Mouse (Mus musculus) myocyte (in vitro differentiated cells): Measurements from ENCODE around the gene Agfg2. TPM values are rescaled to one million over a fixed set of nuclear protein-coding genes. Genes with fewer than 3 reads are reported as not detected.
A peak's percentile ranks its signal among the peaks of the same experiment; 100 is the strongest.

Experiments
- H3K27me3 ChIP-seq: one replicate; pipeline ENCODE4 v1.6.1; 2011; ENCODE audit not compliant: control insufficient read depth, insufficient read depth, insufficient read length
- H3K36me3 ChIP-seq: one replicate; pipeline ENCODE4 v1.6.1; 2011; ENCODE audit not compliant: control insufficient read depth, insufficient read depth
- H3K4me2 ChIP-seq: one replicate; pipeline ENCODE4 v1.6.1; 2011; ENCODE audit warnings: low read depth, control low read depth
- H3K4me3 ChIP-seq: one replicate; pipeline ENCODE4 v1.5.1; 2011; ENCODE audit warnings: mild to moderate bottlenecking, control low read depth, moderate library complexity
- H3K79me2 ChIP-seq: one replicate; pipeline ENCODE4 v1.6.1; 2011; ENCODE audit not compliant: control insufficient read depth, insufficient read depth
- H3ac ChIP-seq: one replicate; pipeline ENCODE4 v1.6.1; 2011; ENCODE audit not compliant: control insufficient read depth, insufficient read length
- CEBPB ChIP-seq: IDR thresholded peaks from 2 replicates; pipeline ENCODE4 v1.6.1; 2011; ENCODE audit warnings: mild to moderate bottlenecking, moderate library complexity; ENCODE audit not compliant: poor library complexity, insufficient read depth, severe bottlenecking
- E2F4 ChIP-seq: IDR thresholded peaks from one replicate; pipeline ENCODE4 v1.6.1; 2011; ENCODE audit warnings: mild to moderate bottlenecking, control low read depth, moderate library complexity; ENCODE audit not compliant: insufficient read depth
- MAX ChIP-seq: IDR thresholded peaks from one replicate; pipeline ENCODE4 v1.6.1; 2011; ENCODE audit warnings: low read depth, mild to moderate bottlenecking, control low read depth
- MYOD1 ChIP-seq, 3 experiments: IDR thresholded peaks; one replicate each; pipeline ENCODE4 v1.6.1; 2011; ENCODE audit warnings: control low read depth in 2 of 3, low read depth in 2 of 3, mild to moderate bottlenecking in 2 of 3, moderate library complexity in 1 of 3; ENCODE audit not compliant: insufficient read length in 2 of 3, control insufficient read depth in 1 of 3
- MYOG ChIP-seq, 3 experiments: IDR thresholded peaks; one replicate each; pipeline ENCODE4 v1.6.1; 2011; ENCODE audit warnings: control low read depth in 2 of 3, low read depth in 2 of 3, mild to moderate bottlenecking in 2 of 3; ENCODE audit not compliant: insufficient read length in 2 of 3, control insufficient read depth in 1 of 3, insufficient read depth in 1 of 3
- POLR2A ChIP-seq: IDR thresholded peaks from one replicate; pipeline ENCODE4 v1.6.1; 2011; ENCODE audit warnings: low read depth, mild to moderate bottlenecking, control low read depth, moderate library complexity; ENCODE audit not compliant: insufficient read length
- POLR2AphosphoS2 ChIP-seq: IDR thresholded peaks from one replicate; pipeline ENCODE4 v1.6.1; 2011; ENCODE audit warnings: low read depth, control low read depth; ENCODE audit not compliant: insufficient read length
- REST ChIP-seq: IDR thresholded peaks from one replicate; pipeline ENCODE4 v1.6.1; 2011; ENCODE audit warnings: mild to moderate bottlenecking, control low read depth, moderate library complexity; ENCODE audit not compliant: insufficient read depth, insufficient read length
- SRF ChIP-seq: IDR thresholded peaks from one replicate; pipeline ENCODE4 v1.6.1; 2011; ENCODE audit warnings: low read depth; ENCODE audit not compliant: control insufficient read depth, insufficient read length
- TCF12 ChIP-seq: IDR thresholded peaks from one replicate; pipeline ENCODE4 v1.6.1; 2011; ENCODE audit warnings: mild to moderate bottlenecking, control low read depth; ENCODE audit not compliant: poor library complexity, insufficient read depth, severe bottlenecking
- TCF3 ChIP-seq: IDR thresholded peaks from one replicate; pipeline ENCODE4 v1.6.1; 2011; ENCODE audit warnings: low read depth, control low read depth; ENCODE audit not compliant: insufficient read length
- USF1 ChIP-seq: IDR thresholded peaks from one replicate; pipeline ENCODE4 v1.6.1; 2011; ENCODE audit warnings: low read depth, mild to moderate bottlenecking, control low read depth, moderate library complexity
- polyA plus RNA-seq: library from polyadenylated mRNA; unstranded; fragments of >200 nt; fragmentation: generic; extraction: Trizol; gene quantifications from one replicate; pipeline ENCODE4 v1.2.1, GENCODE M21; 2012; ENCODE audit warnings: missing spikeins

Agfg2 gene
- polyA plus RNA-seq, 1 experiment: 8.7 TPM

DNA sequence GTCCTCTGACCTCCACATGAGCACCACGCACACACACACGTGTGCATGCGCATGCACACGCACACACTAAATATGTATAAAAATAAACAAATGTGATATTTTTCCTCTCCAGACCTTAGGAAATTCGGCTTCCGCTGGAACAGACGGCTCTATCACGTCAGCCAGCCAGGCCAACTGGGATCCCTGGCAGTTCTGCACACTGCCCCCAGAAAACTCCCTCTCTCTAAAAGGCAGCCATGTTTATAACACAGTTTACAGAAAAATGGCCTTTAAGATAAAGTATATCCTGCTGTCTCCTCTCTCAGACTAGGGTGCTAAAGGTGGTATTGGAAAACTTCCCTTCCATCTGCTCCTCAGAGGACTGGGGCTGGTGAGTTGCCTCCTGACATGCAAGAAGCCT is 6.7 kb downstream of the Agfg2 start:
- H3K4me3 ChIP-seq: no peak overlapping the region
- H3K79me2 ChIP-seq: peaks cover 22% of the 10 kb centered on the region
- TF ChIP-seq CEBPB (no peak), POLR2A (no peak), E2F4 (no peak), REST (no peak), POLR2AphosphoS2 (no peak), TCF3 (no peak), MAX (no peak), USF1 (no peak)
- H3ac ChIP-seq: no peak overlapping the region
- H3K4me2 ChIP-seq: no peak overlapping the region
- no peaks in the 10 kb centered on the region for H3K27me3 ChIP-seq
- H3K36me3 ChIP-seq: no peaks in the 10 kb centered on the region

DNA sequence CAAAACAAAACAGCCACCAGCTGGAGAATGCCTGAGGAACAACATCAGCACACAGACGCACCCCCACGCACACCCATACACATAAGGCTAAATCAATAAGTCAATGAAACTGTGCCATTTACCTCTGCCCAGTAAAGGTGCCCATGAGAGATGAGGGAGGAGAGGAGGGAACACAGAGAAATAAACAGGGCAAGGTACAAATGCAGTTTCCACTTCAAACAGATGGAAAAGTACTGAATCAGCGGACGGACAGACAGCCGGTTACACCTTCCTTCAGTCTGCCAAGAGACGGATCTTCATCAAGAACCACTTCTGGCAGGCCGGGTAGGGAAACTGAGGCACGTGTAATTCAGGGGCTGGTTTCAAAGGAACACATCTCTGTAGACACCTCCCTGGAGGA is 9.7 kb downstream of the Agfg2 start:
- Histone ChIP-seq H3ac (no peak overlapping the region), H3K36me3 (no peaks in the 10 kb centered on the region), H3K4me3 (no peak overlapping the region), H3K27me3 (no peaks in the 10 kb centered on the region), H3K4me2 (no peak overlapping the region), H3K79me2 (peaks cover 9% of the 10 kb centered on the region)
- TF ChIP-seq USF1 (no peak), TCF3 (no peak), MYOG (IDR thresholded peaks at IDR 0.05; ENCODE audit: control insufficient read depth in 1 of 3, insufficient read depth in 1 of 3, insufficient read length in 2 of 3, low read depth in 2 of 3) (no peak), CEBPB (no peak), SRF (no peak), REST (no peak), POLR2AphosphoS2 (no peak), POLR2A (no peak), MAX (no peak), TCF12 (no peak), E2F4 (no peak), MYOD1 (IDR thresholded peaks at IDR 0.05; ENCODE audit: control insufficient read depth in 1 of 3, insufficient read length in 2 of 3, low read depth in 2 of 3) (no peak)

DNA sequence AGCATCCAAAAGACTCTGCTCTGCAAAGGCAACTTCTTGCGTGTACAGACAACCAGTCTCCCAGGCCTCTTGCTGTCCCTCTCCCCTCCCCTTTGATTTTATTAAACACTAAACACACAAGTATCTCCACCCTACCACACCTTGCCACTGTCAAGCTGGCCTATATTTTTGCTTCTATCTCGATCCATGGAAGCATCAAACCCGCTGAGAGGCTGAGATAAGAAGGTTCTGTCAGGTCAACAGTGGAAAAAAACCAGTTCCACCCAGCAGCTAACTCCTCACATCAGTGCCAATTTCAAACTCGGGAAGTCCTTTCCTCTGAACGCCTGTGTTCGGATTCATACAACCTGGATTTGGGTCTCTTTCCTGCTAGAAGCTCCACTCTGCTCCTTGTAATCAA is 11.5 kb downstream of the Agfg2 start:
- TF ChIP-seq POLR2AphosphoS2: no peak
- no peak for TF ChIP-seq CEBPB
- no peak for TF ChIP-seq SRF
- no peak for TF ChIP-seq MAX
- TF ChIP-seq POLR2A: no peak
- no peak for TF ChIP-seq MYOD1 (IDR thresholded peaks at IDR 0.05; ENCODE audit: control insufficient read depth in 1 of 3, insufficient read length in 2 of 3, low read depth in 2 of 3)
- TF ChIP-seq REST: no peak
- no peak for TF ChIP-seq MYOG (IDR thresholded peaks at IDR 0.05; ENCODE audit: control insufficient read depth in 1 of 3, insufficient read depth in 1 of 3, insufficient read length in 2 of 3, low read depth in 2 of 3)
- no peak for TF ChIP-seq E2F4
- no peak for TF ChIP-seq USF1
- TF ChIP-seq TCF12: no peak
- TF ChIP-seq TCF3: no peak
- H3K36me3 ChIP-seq: no peaks in the 10 kb centered on the region

DNA sequence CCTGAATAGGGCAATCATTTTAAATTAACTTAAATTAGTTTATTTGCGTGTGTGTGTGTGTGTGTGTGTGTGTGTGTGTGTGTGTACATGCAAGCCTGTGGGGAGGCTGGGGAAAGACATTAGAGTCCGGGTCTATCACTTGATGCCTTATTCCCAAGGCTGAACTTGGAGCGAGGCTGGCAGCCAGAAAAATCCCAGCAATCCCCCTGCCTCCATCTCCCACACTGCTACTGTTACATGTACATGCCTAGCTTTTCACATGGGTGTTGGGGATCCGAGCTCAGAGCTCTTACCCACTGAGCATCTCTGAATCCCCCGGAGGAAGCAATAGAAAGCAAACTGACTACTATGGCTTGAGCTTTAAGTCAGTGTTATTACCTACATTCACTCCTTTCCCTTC is 12.2 kb downstream of the Agfg2 start:
- Histone ChIP-seq H3K79me2 (peaks cover 14% of the 10 kb centered on the region), H3K27me3 (no peaks in the 10 kb centered on the region), H3K4me2 (peak overlapping the region; percentile 56), H3K36me3 (no peaks in the 10 kb centered on the region), H3K4me3 (no peak overlapping the region), H3ac (no peak overlapping the region)
- no peak for TF ChIP-seq USF1
- no peak for TF ChIP-seq POLR2AphosphoS2
- TF ChIP-seq CEBPB: no peak
- TF ChIP-seq MYOD1 (IDR thresholded peaks at IDR 0.05; ENCODE audit: control insufficient read depth in 1 of 3, insufficient read length in 2 of 3, low read depth in 2 of 3): no peak
- TF ChIP-seq MYOG (IDR thresholded peaks at IDR 0.05; ENCODE audit: control insufficient read depth in 1 of 3, insufficient read depth in 1 of 3, insufficient read length in 2 of 3, low read depth in 2 of 3): no peak
- no peak for TF ChIP-seq SRF
- TF ChIP-seq TCF3: no peak
- no peak for TF ChIP-seq REST
- TF ChIP-seq TCF12: no peak
- TF ChIP-seq POLR2A: no peak
- no peak for TF ChIP-seq MAX
- TF ChIP-seq E2F4: no peak

More for the DNA sequence above, 11.5 kb downstream of the Agfg2 start:
- H3K4me2 ChIP-seq: no peak overlapping the region
- peaks cover 14% of the 10 kb centered on the region for H3K79me2 ChIP-seq
- H3ac ChIP-seq: no peak overlapping the region
- no peak overlapping the region for H3K4me3 ChIP-seq
- H3K27me3 ChIP-seq: no peaks in the 10 kb centered on the region
